Mouse (Mus musculus): Measurements from ENCODE around the gene Prep.

DNA sequence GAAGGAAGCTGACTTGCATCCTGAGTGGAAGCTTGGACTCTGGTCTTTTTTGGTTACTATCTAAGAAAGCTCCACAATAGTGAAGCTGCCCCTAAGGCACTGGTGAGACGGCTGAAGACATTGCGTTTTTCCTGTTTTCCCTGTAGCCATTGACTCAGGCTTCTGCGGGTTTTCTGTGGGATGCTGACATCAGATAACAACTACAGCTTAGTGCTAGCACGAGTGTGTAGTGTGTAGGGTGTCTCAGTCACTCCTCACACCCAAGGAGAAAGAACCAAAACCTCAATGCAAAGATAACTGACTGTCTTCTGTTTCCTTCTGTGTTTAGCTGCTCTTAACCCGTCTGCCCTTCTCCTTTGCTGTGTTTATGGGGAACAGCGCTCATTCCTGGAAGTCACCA is 13.5 kb downstream of the Prep start:
- TF ChIP-seq CTCF (IDR thresholded peaks at IDR 0.05; ENCODE audit: extremely low read depth, insufficient read depth, insufficient read length, insufficient replicate concordance) (no peak), POLR2A (IDR thresholded peaks at IDR 0.05; ENCODE audit: low read depth, low read length) (no peak)

Measured in spleen, adult 2 months (tissue).